Mouse (Mus musculus) layer of hippocampus, adult 11-12 months (tissue): ENCODE results near the gene Tnfrsf18.

Experiments used
- DNase-seq: peaks from one replicate; pipeline ENCODE4 v3.0.0; 2022; ENCODE audit warnings: low spot score

Tnfrsf18 gene

DNA sequence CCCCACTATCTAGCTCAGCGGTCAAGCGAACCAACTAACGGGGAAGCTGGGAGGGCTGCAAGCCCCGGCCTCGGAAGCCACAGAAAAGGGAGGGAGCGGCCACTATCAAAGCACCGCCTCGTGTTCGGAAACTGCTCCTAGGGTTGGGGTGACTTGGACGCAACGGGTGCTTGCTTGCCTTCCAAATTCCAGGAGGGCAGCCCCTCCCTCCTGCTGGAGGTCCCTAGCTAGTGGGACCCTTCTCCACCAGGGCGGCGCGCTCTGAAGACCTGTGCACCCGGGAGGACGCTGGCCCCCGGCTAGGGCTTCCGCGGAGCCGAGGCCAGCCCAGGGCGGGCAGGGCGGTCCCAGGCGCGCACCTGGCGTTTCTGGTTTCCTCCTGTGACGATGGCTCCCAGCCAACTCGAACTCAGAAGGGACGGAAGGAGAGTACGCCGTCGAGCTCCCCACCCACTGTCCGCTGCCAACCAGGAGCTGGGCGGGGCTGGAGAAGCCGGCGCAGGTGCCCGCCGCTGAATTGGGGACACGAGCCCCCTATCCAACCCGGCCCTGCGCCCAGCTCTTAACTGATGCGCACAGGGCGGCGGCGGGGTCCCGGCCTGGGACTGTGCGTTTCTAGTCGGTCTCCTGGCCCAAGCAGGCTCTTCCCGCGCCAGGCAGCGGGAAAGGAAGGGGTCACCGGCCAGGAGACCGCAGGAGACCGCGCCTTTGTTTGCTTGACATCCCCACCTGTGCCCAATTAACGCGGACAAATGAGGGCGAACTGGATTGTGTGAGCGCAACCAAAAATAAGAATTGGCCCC, 51.7 kb downstream of the Tnfrsf18 start:
- no peak for DNase-seq
